Mouse (Mus musculus) C2C12 (cell line): Measurements from ENCODE around the gene Pax3.

Experiments used
- CTCF ChIP-seq: IDR thresholded peaks from one replicate; pipeline ENCODE4 v1.5.1; 2011; ENCODE audit not compliant: control insufficient read depth, insufficient read depth, insufficient read length
- MYOD1 ChIP-seq: IDR thresholded peaks from one replicate; pipeline ENCODE4 v1.6.1; 2011; ENCODE audit warnings: low read depth; ENCODE audit not compliant: control insufficient read depth, insufficient read length
- MYOG ChIP-seq: IDR thresholded peaks from one replicate; pipeline ENCODE4 v1.6.1; 2011; ENCODE audit not compliant: control insufficient read depth, insufficient read length; ENCODE audit errors: extremely low read depth

DNA sequence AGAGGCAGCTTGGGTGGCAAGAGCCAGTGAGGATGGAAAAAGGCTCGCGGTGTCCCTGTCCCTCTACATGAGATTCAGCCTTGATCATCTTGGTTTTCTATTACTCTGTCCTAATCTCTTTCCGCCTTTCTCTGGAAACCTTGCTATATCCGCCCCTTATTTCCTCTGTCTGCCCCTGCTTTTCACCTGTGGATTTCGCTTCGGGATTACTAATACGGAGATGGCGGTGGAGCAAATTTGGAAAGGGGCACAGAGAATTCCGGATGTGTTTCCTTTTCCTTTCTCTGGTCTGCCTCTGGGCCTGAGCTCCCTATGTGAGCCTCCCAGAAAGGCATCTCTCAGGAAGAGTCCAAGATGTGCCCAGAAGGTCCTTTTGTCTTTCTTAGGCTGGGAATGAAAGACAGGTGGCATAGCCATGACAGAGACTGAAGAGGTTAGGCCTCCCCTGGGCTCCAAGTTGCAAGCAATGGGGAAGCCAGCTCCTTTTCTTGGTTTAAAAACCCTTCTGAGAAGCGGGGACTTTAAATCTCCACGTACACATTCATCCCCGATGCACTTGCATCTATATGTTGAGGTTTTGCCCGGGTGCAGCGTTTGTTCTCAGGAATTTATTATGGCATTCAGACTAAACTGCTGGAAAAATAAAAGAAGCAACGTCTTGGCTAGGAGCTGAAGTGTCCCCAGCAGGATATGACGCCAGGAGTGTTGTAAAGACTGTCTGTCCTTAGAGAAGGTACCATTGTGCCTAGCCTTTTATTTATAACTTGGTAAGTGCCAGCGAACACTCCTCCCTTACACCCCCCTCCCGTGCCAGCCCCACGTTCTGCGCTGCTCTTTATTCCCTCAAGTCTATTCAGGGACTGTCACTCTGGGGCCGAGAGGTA lies 659 bp upstream of the Pax3 start:
- TF ChIP-seq MYOG (no peak), MYOD1 (no peak), CTCF (no peak)
